Mouse (Mus musculus) embryonic fibroblast, embryonic 13.5 days (primary cell): Measurements from ENCODE around the gene Olfr287. TPM values are rescaled to one million over a fixed set of nuclear protein-coding genes. Genes with fewer than 3 reads are reported as not detected.

Experiments used
- H3K27ac ChIP-seq: 2 replicates; pipeline ENCODE4 v1.5.1; 2012; ENCODE audit warnings: low read length, control low read depth, inconsistent platforms; ENCODE audit not compliant: insufficient read depth
- H3K4me1 ChIP-seq: 2 replicates; pipeline ENCODE4 v1.6.1; 2011; ENCODE audit warnings: low read length; ENCODE audit not compliant: control insufficient read depth, insufficient read depth
- H3K4me3 ChIP-seq: 2 replicates; pipeline ENCODE4 v1.5.1; 2011; ENCODE audit warnings: mild to moderate bottlenecking, control low read depth, low read length; ENCODE audit not compliant: insufficient read depth
- CTCF ChIP-seq: IDR thresholded peaks from 2 replicates; pipeline ENCODE4 v1.5.1; 2011; ENCODE audit warnings: mild to moderate bottlenecking, control low read depth, low read length, moderate library complexity, borderline replicate concordance; ENCODE audit not compliant: insufficient read depth
- POLR2A ChIP-seq: IDR thresholded peaks from 2 replicates; pipeline ENCODE4 v1.6.1; 2011; ENCODE audit warnings: low read depth, mild to moderate bottlenecking, control low read depth, low read length, moderate library complexity
- polyA plus RNA-seq: library from polyadenylated mRNA; stranded (reverse); fragments of >200 nt; gene quantifications from 2 replicates; pipeline ENCODE4 v1.2.4, GENCODE M21; 2011; ENCODE audit warnings: low read depth; ENCODE audit not compliant: missing spikeins, insufficient read length

Gene Olfr287
- not detected in 2 replicates for polyA plus RNA-seq

DNA sequence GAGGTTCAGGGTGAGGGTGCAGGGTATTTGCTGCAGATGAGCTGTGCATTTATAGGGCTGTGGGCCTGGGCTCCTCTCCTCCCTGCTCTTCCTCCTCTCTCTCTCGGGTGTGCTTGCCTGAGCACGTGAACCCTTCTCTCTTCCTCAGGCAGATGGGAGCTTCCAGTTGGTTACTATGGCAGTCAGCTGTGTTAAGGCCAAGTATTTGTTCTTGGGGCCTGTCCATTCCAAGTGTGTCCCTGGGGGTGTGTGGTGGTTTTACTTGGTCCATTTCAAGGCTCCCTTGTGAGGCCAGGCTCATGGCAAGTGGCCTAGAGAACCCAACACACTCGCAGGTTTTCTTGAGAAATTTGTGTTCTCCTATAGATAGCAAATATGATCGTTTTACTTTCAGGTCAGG, at the start of gene Olfr287, which contains the start of gene Gm44579:
Gene Olfr287, minus strand, starts transcription at position 180 of the 400 bp plus-strand sequence.
Gene Gm44579, minus strand, starts transcription at position 101 of the 400 bp plus-strand sequence.
- no peak within 1 kb of the TSS for H3K27ac ChIP-seq
- H3K4me1 ChIP-seq, result no peaks in the 10 kb centered on the region
- no peak within 1 kb of the TSS for H3K4me3 ChIP-seq
- TF ChIP-seq CTCF (no peak), POLR2A (no peak)

- H3K4me3 ChIP-seq, result no peak overlapping the region
- H3K4me1 ChIP-seq, result no peaks in the 10 kb centered on the region
- TF ChIP-seq POLR2A (no peak), CTCF (no peak)
- no peak overlapping the region for H3K27ac ChIP-seq
Observed at GRCm38 (mm10) chr15:98257776-98258175, 36.9 kb upstream of the Olfr287 start.

GRCm38 (mm10) chr15:98257193-98257592, 36.3 kb upstream of the Olfr287 start, which contains the start of gene H1fnt:
TSS of gene H1fnt (minus strand) at chr15:98257293.
- no peak within 1 kb of the TSS for H3K27ac ChIP-seq
- no peak for TF ChIP-seq CTCF
- TF ChIP-seq POLR2A, result no peak
- H3K4me3 ChIP-seq, result no peak within 1 kb of the TSS
- no peaks in the 10 kb centered on the region for H3K4me1 ChIP-seq

GRCm38 (mm10) chr15:98256271-98256670, 35.4 kb upstream of the Olfr287 start:
- TF ChIP-seq POLR2A, result no peak
- TF ChIP-seq CTCF, result no peak

GRCm38 (mm10) chr15:98235442-98235841, 14.6 kb upstream of the Olfr287 start:
- TF ChIP-seq POLR2A (no peak), CTCF (no peak)
- no peak overlapping the region for H3K27ac ChIP-seq
- H3K4me1 ChIP-seq, result no peaks in the 10 kb centered on the region
- H3K4me3 ChIP-seq, result no peak overlapping the region

More at GRCm38 (mm10) chr15:98256271-98256670, 35.4 kb upstream of the Olfr287 start:
- Histone ChIP-seq H3K4me3 (no peak overlapping the region), H3K27ac (no peak overlapping the region), H3K4me1 (no peaks in the 10 kb centered on the region)

DNA sequence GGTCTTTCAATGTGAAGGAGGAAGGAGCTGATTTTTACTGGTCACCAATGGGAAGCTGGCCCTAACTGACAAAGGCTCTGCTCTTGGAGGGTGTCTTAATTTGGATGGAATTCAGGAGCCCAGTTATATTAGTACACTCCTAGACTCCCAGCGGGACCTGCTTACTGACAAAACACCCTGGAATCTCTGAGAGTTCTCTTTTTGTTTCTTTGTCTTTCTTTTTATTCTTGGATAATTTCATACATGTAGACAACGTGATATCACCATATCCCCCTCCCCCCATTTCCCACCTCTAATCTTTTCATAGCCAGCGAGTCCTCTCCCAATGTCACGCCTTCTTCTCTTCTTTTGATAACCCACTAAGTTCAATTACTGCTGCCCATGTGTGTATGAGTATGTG, 13.5 kb upstream of the Olfr287 start, which contains the start of gene Olfr286:
Gene Olfr286, minus strand, starts transcription at position 101 of the 400 bp plus-strand sequence.
- no peak within 1 kb of the TSS for H3K4me3 ChIP-seq
- H3K27ac ChIP-seq, result no peak within 1 kb of the TSS
- H3K4me1 ChIP-seq, result no peaks in the 10 kb centered on the region
- TF ChIP-seq CTCF (no peak), POLR2A (no peak)

DNA sequence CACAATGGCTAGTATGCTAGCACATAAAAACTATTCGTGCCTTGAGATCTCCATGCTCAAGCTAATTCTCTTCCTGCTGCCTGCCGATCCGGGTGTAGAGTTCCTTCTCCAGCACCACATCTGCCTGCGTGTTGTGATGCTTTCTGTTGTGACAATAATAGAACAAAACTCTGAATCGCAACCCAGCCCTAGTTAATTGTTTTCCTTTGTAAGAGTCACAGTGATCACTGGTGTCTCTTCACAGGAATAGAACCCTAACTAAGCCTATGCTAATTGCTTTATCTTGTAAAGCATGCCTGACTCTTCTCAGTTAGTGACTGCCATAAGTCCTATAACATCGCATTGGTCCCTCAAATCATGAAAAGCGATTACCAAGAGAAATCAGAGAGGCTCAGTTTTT, 5.2 kb upstream of the Olfr287 start:
- TF ChIP-seq CTCF (no peak), POLR2A (no peak)
- H3K4me3 ChIP-seq, result no peak overlapping the region
- no peaks in the 10 kb centered on the region for H3K4me1 ChIP-seq
- no peak overlapping the region for H3K27ac ChIP-seq

GRCm38 (mm10) chr15:98225610-98226009, 4.8 kb upstream of the Olfr287 start:
- TF ChIP-seq POLR2A (no peak), CTCF (no peak)
- Histone ChIP-seq H3K4me3 (no peak overlapping the region), H3K4me1 (no peaks in the 10 kb centered on the region), H3K27ac (no peak overlapping the region)

- Histone ChIP-seq H3K27ac (no peak overlapping the region), H3K4me3 (no peak overlapping the region), H3K4me1 (no peaks in the 10 kb centered on the region)
- no peak for TF ChIP-seq POLR2A
- TF ChIP-seq CTCF, result no peak
Observed at GRCm38 (mm10) chr15:98222377-98222776, 1.5 kb upstream of the Olfr287 start.

DNA sequence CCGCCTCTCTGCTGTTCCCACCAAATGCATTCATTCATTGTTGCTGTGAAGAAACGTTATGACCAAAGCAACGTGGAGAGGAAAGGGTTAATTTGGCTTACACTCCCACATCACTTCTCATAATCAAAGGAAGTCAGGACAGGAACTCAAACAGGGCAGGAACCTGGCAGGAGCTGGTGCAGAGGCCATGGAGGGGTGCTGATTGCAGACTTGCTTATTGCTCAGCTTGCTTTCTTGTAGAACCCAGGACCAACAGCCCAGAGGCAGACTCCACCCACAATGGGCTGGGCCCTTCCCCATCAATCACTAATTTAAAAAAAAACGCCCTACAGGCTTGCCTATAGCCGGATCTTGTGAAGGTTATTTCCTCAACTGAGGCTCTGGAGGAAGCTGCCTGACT, 6.7 kb downstream of the Olfr287 start:
- no peak overlapping the region for H3K27ac ChIP-seq
- H3K4me1 ChIP-seq, result no peaks in the 10 kb centered on the region
- no peak overlapping the region for H3K4me3 ChIP-seq
- no peak for TF ChIP-seq POLR2A
- no peak for TF ChIP-seq CTCF
